Mouse (Mus musculus) Patski (cell line): ENCODE data around the gene 5730455P16Rik. TPM values are rescaled to one million over a fixed set of nuclear protein-coding genes. Genes with fewer than 3 reads are reported as not detected.

Experiments
- ATAC-seq: fragments of 100-300 bp; one replicate; pipeline ENCODE4 v1.8.0; 2021
- CTCF ChIA-PET: fragments of 350-600 bp; sonication (Branson Sonifier 250); formaldehyde crosslinking; loops from one replicate; lab custom pipeline; 2022; ENCODE audit warnings: inconsistent platforms; lab: Charles Lee
- POLR2A ChIA-PET: fragments of 350-600 bp; sonication (Branson Sonifier 250); formaldehyde crosslinking; loops from one replicate; lab custom pipeline; 2022; ENCODE audit warnings: antibody characterized with exemption, inconsistent platforms; lab: Charles Lee
- DNase-seq: peaks from one replicate; pipeline ENCODE4 v3.0.0-alpha.2; 2011; ENCODE audit warnings: low read depth, low spot score
- H3K27me3 ChIP-seq: fragments of 371-371 bp; one replicate; pipeline ENCODE4 v1.5.1; 2021
- CTCF ChIP-seq: fragments of 100-300 bp; IDR thresholded peaks from one replicate; pipeline ENCODE4 v1.5.1; 2021
- in situ Hi-C: fragments of 300-500 bp; cut with MboI; formaldehyde crosslinking; loops from 3 replicates; pipeline ENCODE4 v1.11.1; 2018; ENCODE audit warnings: low pct_unique_long_range_greater_than_20kb, mixed read lengths
- polyA plus RNA-seq: library from polyadenylated mRNA; unstranded; gene quantifications from one replicate; pipeline ENCODE4 v1.2.3, GENCODE M21; 2021

Gene 5730455P16Rik
- polyA plus RNA-seq, 1 experiment from 2014 or later, result 26.3 TPM

DNA sequence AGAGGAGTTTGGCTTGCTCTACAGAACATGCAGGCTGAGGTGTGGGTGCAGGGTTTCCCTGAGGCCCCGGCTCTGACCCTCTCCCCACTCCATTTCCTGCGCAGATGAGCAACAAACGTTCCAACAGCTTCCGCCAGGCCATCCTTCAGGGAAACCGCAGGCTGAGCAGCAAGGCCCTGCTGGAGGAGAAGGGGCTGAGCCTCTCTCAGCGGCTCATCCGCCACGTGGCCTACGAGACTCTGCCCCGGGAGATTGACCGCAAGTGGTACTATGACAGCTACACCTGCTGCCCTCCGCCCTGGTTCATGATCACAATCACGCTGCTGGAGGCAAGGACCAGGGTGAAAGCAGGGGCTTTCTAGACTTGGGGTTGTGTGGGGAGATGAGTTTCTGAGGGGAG is 54.6 kb downstream of the 5730455P16Rik start:
- no peak for DNase-seq
- ChIA-PET CTCF (no interaction called here), POLR2A (no interaction called here)
- in situ Hi-C loops, result no loop called here
- TF ChIP-seq CTCF, result no peak
- no peak for ATAC-seq
- no peaks in the 10 kb centered on the region for H3K27me3 ChIP-seq

DNA sequence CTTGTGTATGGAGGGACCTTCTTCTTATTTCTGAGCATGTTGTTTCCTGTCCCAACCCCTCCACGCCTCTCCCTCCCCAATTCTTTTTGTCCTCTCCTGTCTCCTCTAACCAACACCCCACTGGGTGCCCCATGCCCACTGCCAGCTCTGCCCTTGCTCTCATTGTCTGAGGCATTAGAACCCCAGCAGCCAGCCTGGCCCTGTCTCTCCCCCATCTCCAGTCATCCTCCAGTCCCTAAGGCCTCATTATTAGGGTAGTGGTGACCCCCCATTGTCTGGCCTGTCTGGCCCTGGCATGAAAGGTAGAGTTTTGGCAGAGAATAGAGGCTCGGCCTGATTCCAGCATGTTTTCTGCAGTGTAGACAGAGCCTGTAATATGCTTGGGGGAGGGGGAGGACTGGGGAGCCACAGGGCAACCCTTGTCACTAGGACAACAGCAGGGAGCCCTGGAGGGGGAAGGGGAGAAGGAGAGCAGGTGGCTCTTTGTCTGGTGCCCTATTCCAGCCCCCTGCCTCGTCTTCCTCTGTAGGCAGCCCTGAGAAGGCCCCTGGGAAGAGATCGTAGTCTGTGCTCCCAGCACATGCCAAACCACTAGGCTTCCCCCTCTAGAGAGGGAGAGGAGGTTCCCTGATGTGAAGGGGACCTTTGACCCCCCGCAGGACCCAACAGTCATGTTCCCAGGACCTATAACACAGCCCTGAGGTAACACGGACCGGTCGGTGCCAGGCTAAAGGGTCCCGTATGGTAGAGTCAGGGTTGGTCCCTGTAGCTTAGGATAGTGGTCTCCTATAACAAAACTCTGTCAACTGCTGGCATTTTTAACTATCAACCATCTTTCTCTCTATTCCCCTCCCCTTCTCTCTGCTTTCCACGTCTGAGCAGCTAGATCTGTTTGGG is 61.8 kb downstream of the 5730455P16Rik start:
- H3K27me3 ChIP-seq, result no peaks in the 10 kb centered on the region
- ChIA-PET POLR2A (no interaction called here), CTCF (no interaction called here)
- no peak for TF ChIP-seq CTCF
- in situ Hi-C loops, result no loop called here
- DNase-seq, result no peak
- no peak for ATAC-seq

DNA sequence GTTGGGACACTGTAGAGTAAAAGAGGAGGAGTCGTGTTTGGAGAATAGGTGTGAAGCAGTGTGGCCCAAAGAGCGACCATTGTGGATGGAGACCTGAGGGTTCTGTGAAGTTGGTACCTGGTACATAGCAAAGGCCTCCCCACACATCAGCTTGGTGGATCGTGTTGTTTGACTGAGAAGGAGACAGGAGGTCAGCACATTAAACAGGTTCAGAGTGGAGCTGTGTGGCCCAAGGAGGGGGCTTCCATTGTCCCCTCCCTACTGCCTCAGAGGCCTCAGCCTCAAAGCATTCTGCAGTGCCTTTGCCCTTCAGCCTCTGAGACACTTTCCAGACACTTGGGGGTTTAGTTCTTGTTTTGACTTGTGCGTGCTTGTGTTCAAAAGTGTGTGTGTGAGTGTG is 63.9 kb downstream of the 5730455P16Rik start:
- ChIA-PET CTCF (no interaction called here), POLR2A (no interaction called here)
- in situ Hi-C loops, result no loop called here
- no peaks in the 10 kb centered on the region for H3K27me3 ChIP-seq
- no peak for TF ChIP-seq CTCF
- DNase-seq, result no peak
- no peak for ATAC-seq

DNA sequence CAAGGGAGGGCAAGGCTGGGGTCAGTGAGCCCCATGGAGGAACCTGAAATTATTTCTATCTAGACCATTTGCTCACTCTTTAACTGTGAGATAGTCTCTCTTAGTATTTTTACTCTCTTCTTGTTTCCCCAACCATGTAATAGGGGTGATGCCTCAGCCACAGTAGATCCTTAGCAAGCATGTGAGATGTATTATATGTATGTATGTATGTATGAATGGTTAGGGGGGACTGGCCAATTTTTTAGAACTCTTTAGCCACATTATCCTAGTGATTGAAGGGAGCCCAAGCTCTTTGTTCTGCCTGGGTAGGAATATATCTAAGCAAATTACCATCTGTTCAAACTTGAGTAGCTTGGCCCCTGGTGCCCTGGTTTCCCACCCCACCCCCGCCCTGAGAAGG is 64.4 kb downstream of the 5730455P16Rik start:
- no peaks in the 10 kb centered on the region for H3K27me3 ChIP-seq
- ChIA-PET CTCF (interaction anchor here (1.3 kb wide), 1 partner anchor 12 kb away, joined by 3 read pairs; no protein-coding TSS in a partner anchor), POLR2A (no interaction called here)
- DNase-seq, result no peak
- ATAC-seq, result no peak
- TF ChIP-seq CTCF, result no peak
- in situ Hi-C loops, result no loop called here

DNA sequence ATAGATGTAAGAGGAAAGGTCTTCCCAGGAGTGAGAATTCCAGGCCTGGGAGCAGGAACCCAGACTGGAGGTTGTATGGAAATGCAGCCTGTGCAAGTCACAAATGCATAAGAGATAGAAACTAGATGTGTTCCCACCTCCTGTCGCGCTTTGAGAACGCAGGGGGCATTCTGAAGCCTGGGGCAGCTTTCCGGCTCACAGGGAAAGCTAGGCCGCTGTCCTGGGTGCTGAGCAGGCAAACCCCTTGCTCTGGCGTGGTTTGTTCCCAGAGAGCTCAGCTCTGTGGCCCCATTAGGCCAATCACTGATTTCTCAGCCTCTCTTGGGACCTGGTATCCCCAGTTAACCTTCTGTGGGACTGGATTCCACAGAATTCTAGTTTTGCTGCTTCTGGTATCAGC is 65.3 kb downstream of the 5730455P16Rik start:
- in situ Hi-C loops, result no loop called here
- no peaks in the 10 kb centered on the region for H3K27me3 ChIP-seq
- no peak for DNase-seq
- no peak for ATAC-seq
- no peak for TF ChIP-seq CTCF
- ChIA-PET POLR2A (interaction anchor here (1.2 kb wide), 1 partner anchor 17 kb away, joined by 3 read pairs; no protein-coding TSS in a partner anchor), CTCF (interaction anchor here (1.3 kb wide), 1 partner anchor 13 kb away, joined by 3 read pairs; no protein-coding TSS in a partner anchor)

DNA sequence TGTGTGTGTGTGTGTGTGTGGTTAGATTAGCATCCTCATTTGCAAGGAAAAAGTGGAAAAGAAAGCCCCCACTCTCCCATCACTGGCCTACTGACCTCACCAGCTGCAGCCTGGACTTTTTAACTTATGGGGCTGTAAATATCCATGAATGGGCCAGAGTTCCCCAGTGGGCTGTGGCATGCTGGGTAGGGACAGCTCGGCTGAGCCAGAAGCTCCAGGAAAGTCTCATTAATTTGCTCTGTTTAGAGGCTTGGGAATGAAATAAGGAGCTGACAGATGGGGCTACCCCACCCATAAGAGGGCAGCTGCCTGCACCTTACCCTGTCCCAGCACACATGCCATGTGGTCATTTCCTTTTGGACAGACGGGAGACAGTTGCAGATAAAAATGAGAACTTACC is 65.8 kb downstream of the 5730455P16Rik start:
- ATAC-seq (no peak), DNase-seq (no peak)
- ChIA-PET POLR2A (interaction anchor here (0.7 to 1.2 kb wide), 2 partner anchors 16 to 185 kb away, joined by 3 to 6 read pairs; no protein-coding TSS in a partner anchor), CTCF (interaction anchor here (1.3 kb wide), 1 partner anchor 14 kb away, joined by 3 read pairs; no protein-coding TSS in a partner anchor)
- no peak for TF ChIP-seq CTCF
- in situ Hi-C loops, result no loop called here
- no peaks in the 10 kb centered on the region for H3K27me3 ChIP-seq

DNA sequence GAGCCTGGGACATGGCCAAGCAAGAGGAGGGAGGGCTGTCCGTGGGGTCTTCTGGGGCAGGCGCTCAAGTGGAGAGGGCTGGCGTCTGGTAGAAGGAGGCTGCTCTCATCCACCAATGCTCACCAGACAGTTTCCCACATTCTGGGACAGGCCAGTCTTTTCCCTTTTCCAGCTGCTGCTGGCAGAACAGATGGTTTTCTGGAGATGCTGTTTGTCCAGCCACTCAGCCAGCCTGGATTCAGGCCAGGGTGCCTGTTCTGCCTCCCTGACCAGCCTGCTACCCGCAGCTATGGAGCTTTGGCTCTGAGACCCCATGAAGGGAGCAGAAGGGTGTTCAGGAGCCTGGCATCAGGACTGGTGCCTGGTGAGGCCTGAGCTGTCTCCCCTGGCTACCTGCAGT is 66.6 kb downstream of the 5730455P16Rik start:
- in situ Hi-C loops, result no loop called here

More for the DNA sequence above, 66.6 kb downstream of the 5730455P16Rik start:
- ATAC-seq (peak; percentile 24), DNase-seq (peak; percentile 69)
- POLR2A ChIA-PET, result interaction anchor here (0.6 to 1.2 kb wide), 4 partner anchors 15 to 680 kb away, joined by 3 to 6 read pairs (median 4); no protein-coding TSS in a partner anchor
- CTCF ChIA-PET, result interaction anchor here (1.3 kb wide), 1 partner anchor 26 kb away, joined by 3 read pairs; no protein-coding TSS in a partner anchor
- no peaks in the 10 kb centered on the region for H3K27me3 ChIP-seq
- TF ChIP-seq CTCF, result no peak

Other genes with a start within 250 kb of the 5730455P16Rik start
- gene Tefm, start 235.9 kb downstream of the 5730455P16Rik start, polyA plus RNA-seq, result 26.0 TPM
- gene Adap2, start 223.9 kb downstream of the 5730455P16Rik start, polyA plus RNA-seq, result 0.19 TPM
- 14.0 TPM for gene Rnf135, start 194.2 kb downstream of the 5730455P16Rik start, polyA plus RNA-seq
- gene Rhot1, start 169.0 kb downstream of the 5730455P16Rik start, polyA plus RNA-seq, result 49.4 TPM
- gene Rhbdl3, start 77.1 kb downstream of the 5730455P16Rik start, polyA plus RNA-seq, result 5.8 TPM
- gene Zfp207, start 5.2 kb upstream of the 5730455P16Rik start, polyA plus RNA-seq, result 160 TPM
- 133 TPM for gene Psmd11, start 50.6 kb upstream of the 5730455P16Rik start, polyA plus RNA-seq
- gene Cdk5r1, start 99.0 kb upstream of the 5730455P16Rik start, polyA plus RNA-seq, result 1.5 TPM